Mouse (Mus musculus) MEL (cell line): Measurements from ENCODE around the gene Abca12. TPM values are rescaled to one million over a fixed set of nuclear protein-coding genes. Genes with fewer than 3 reads are reported as not detected.

Source experiments
- DNase-seq: peaks from one replicate; pipeline ENCODE4 v3.0.0; 2011; ENCODE audit warnings: low read depth, low spot score
- H3K27ac ChIP-seq: 2 replicates; pipeline ENCODE4 v1.5.1; 2012; ENCODE audit warnings: low read depth, mild to moderate bottlenecking, control low read depth, low read length, moderate library complexity; ENCODE audit not compliant: control insufficient read depth
- H3K27me3 ChIP-seq, 2 experiments: fragments of 150-350 bp in 1 of 2; sonication (generic) in 1 of 2; 2 replicates each; pipeline ENCODE4 v1.6.1; 2012; ENCODE audit warnings: low read length in 2 of 2, mild to moderate bottlenecking in 2 of 2, improper control_type of control experiment in 1 of 2, moderate library complexity in 1 of 2; ENCODE audit not compliant: insufficient read depth in 2 of 2, control insufficient read depth in 1 of 2
- H3K36me3 ChIP-seq, 2 experiments: 2 replicates each; pipeline ENCODE4 v1.6.1; 2012 to 2014; ENCODE audit warnings: low read length in 2 of 2, improper control_type of control experiment in 1 of 2, inconsistent platforms in 1 of 2, mild to moderate bottlenecking in 1 of 2; ENCODE audit not compliant: insufficient read depth in 2 of 2, control insufficient read depth in 1 of 2
- H3K4me1 ChIP-seq, 2 experiments: fragments of 150-350 bp in 1 of 2; sonication (generic) in 1 of 2; 2 replicates each; pipeline ENCODE4 v1.6.1; 2012; ENCODE audit warnings: low read length in 2 of 2, improper control_type of control experiment in 1 of 2, mild to moderate bottlenecking in 1 of 2; ENCODE audit not compliant: insufficient read depth in 2 of 2, control insufficient read depth in 1 of 2
- H3K4me3 ChIP-seq, 2 experiments: fragments of 150-350 bp in 1 of 2; sonication (generic) in 1 of 2; 2 replicates each; pipeline ENCODE4 v1.5.1; 2012; ENCODE audit warnings: low read depth in 2 of 2, low read length in 2 of 2, mild to moderate bottlenecking in 2 of 2, moderate library complexity in 2 of 2, control low read depth in 1 of 2, improper control_type of control experiment in 1 of 2; ENCODE audit not compliant: control insufficient read depth in 1 of 2, insufficient read depth in 1 of 2
- H3K79me2 ChIP-seq: 2 replicates; pipeline ENCODE4 v1.6.1; 2012; ENCODE audit warnings: mild to moderate bottlenecking, low read length, moderate library complexity; ENCODE audit not compliant: control insufficient read depth, poor library complexity, insufficient read depth
- H3K9ac ChIP-seq: 2 replicates; pipeline ENCODE4 v1.6.1; 2012; ENCODE audit warnings: low read depth, mild to moderate bottlenecking, control low read depth, low read length, moderate library complexity; ENCODE audit not compliant: control insufficient read depth, poor library complexity, severe bottlenecking
- H3K9me3 ChIP-seq: fragments of 150-350 bp; sonication (generic); replicated peaks from 2 replicates; pipeline ENCODE4 v1.6.1; 2012; ENCODE audit warnings: mild to moderate bottlenecking, low read length, improper control_type of control experiment, moderate library complexity; ENCODE audit not compliant: insufficient read depth
- BHLHE40 ChIP-seq: IDR thresholded peaks from 2 replicates; pipeline ENCODE4 v1.6.1; 2012; ENCODE audit warnings: low read depth, mild to moderate bottlenecking, inconsistent platforms, low read length, improper control_type of control experiment, borderline replicate concordance
- CTCF ChIP-seq, 3 experiments: IDR thresholded peaks in 2 of 3; conservative IDR thresholded peaks in 1 of 3; 2 replicates each; pipeline ENCODE4 v1.5.1; 2011 to 2012; ENCODE audit warnings: low read length in 3 of 3, low read depth in 2 of 3, mild to moderate bottlenecking in 2 of 3, improper control_type of control experiment in 1 of 3, inconsistent platforms in 1 of 3, mixed read lengths in 1 of 3, moderate library complexity in 1 of 3; ENCODE audit not compliant: control insufficient read depth in 1 of 3, insufficient read depth in 1 of 3, poor library complexity in 1 of 3, severe bottlenecking in 1 of 3
- E2F4 ChIP-seq: IDR thresholded peaks from 2 replicates; pipeline ENCODE4 v1.6.1; 2011; ENCODE audit warnings: low read depth, low read length, improper control_type of control experiment, borderline replicate concordance
- ETS1 ChIP-seq: IDR thresholded peaks from 2 replicates; pipeline ENCODE4 v1.6.1; 2012; ENCODE audit warnings: low read depth, mild to moderate bottlenecking, inconsistent platforms, low read length, improper control_type of control experiment, moderate library complexity
- GABPA ChIP-seq: IDR thresholded peaks from 2 replicates; pipeline ENCODE4 v1.6.1; 2012; ENCODE audit warnings: low read depth, mild to moderate bottlenecking, inconsistent platforms, low read length, improper control_type of control experiment, moderate library complexity
- HCFC1 ChIP-seq: IDR thresholded peaks from 2 replicates; pipeline ENCODE4 v1.6.1; 2012; ENCODE audit warnings: low read depth, mild to moderate bottlenecking, inconsistent platforms, low read length, improper control_type of control experiment, moderate library complexity
- JUND ChIP-seq: IDR thresholded peaks from 2 replicates; pipeline ENCODE4 v1.6.1; 2011; ENCODE audit warnings: low read depth, mild to moderate bottlenecking, improper control_type of control experiment, low read length
- MAZ ChIP-seq: IDR thresholded peaks from 2 replicates; pipeline ENCODE4 v1.6.1; 2012; ENCODE audit warnings: low read depth, mild to moderate bottlenecking, inconsistent platforms, low read length, improper control_type of control experiment
- MYB ChIP-seq: IDR thresholded peaks from 2 replicates; pipeline ENCODE4 v1.6.1; 2011; ENCODE audit warnings: mild to moderate bottlenecking, low read depth, low read length, improper control_type of control experiment
- MYC ChIP-seq: IDR thresholded peaks from 2 replicates; pipeline ENCODE4 v1.6.1; 2011; ENCODE audit warnings: low read depth, mild to moderate bottlenecking, low read length, improper control_type of control experiment, moderate library complexity
- NELFE ChIP-seq: IDR thresholded peaks from 2 replicates; pipeline ENCODE4 v1.6.1; 2011; ENCODE audit warnings: low read depth, low read length, improper control_type of control experiment
- POLR2AphosphoS5 ChIP-seq: IDR thresholded peaks from 2 replicates; pipeline ENCODE4 v1.6.1; 2012; ENCODE audit warnings: low read depth, borderline replicate concordance, mild to moderate bottlenecking, inconsistent platforms, low read length, moderate library complexity, mixed read lengths
- RAD21 ChIP-seq: IDR thresholded peaks from 2 replicates; pipeline ENCODE4 v1.6.1; 2011; ENCODE audit warnings: mild to moderate bottlenecking, low read depth, low read length, improper control_type of control experiment
- RCOR1 ChIP-seq: IDR thresholded peaks from 2 replicates; pipeline ENCODE4 v1.6.1; 2012; ENCODE audit warnings: low read depth, mild to moderate bottlenecking, inconsistent platforms, low read length, improper control_type of control experiment
- SMC3 ChIP-seq: IDR thresholded peaks from 2 replicates; pipeline ENCODE4 v1.6.1; 2011; ENCODE audit warnings: low read depth, low read length, improper control_type of control experiment
- TBP ChIP-seq: IDR thresholded peaks from 2 replicates; pipeline ENCODE4 v1.8.0; 2011; ENCODE audit warnings: low read depth, low read length, improper control_type of control experiment
- UBTF ChIP-seq: IDR thresholded peaks from 2 replicates; pipeline ENCODE4 v1.6.1; 2012; ENCODE audit warnings: low read depth, mild to moderate bottlenecking, inconsistent platforms, low read length, improper control_type of control experiment, moderate library complexity, borderline replicate concordance; ENCODE audit not compliant: insufficient read depth
- ZNF384 ChIP-seq: IDR thresholded peaks from 2 replicates; pipeline ENCODE4 v1.6.1; 2012; ENCODE audit warnings: low read depth, mild to moderate bottlenecking, inconsistent platforms, low read length, improper control_type of control experiment
- polyA plus RNA-seq, 2 experiments: library from polyadenylated mRNA; stranded (reverse) in 1 of 2; unstranded in 1 of 2; fragments of >175 nt in 1 of 2; fragments of >200 nt in 1 of 2; gene quantifications; 2 replicates each; pipeline versions ENCODE4 v1.2.1 to v1.2.4; 2012; ENCODE audit warnings: low replicate concordance in 2 of 2, low read depth in 1 of 2; ENCODE audit not compliant: insufficient read length in 2 of 2, insufficient read depth in 1 of 2, missing spikeins in 1 of 2
- total RNA-seq: library from RNA; depleted of rRNA; stranded (reverse); fragments of 300-350 nt; gene quantifications from 2 replicates; pipeline ENCODE4 v1.2.3, GENCODE M21; 2012

The Abca12 gene
- total and polyA plus RNA-seq, 3 experiments = not detected

- H3K27me3 ChIP-seq = no peaks in the 10 kb centered on the region; a peak in 1 of 4 replicates
- H3K4me1 ChIP-seq = no peaks in the 10 kb centered on the region
- no peaks in the 10 kb centered on the region for H3K79me2 ChIP-seq
- TF ChIP-seq SMC3 (peak; percentile 67), RCOR1 (no peak), CTCF (IDR thresholded peaks at IDR 0.05 in 2 of 3, conservative IDR thresholded peaks at IDR 0.05 in 1 of 3; ENCODE audit: control insufficient read depth in 1 of 3, insufficient read depth in 1 of 3, low read depth in 2 of 3, low read length in 3 of 3, poor library complexity in 1 of 3, severe bottlenecking in 1 of 3) (peak; percentile 58 to 77 (median 60)), RAD21 (peak; percentile 43)
- no peak overlapping the region for H3K27ac ChIP-seq
- no peak overlapping the region for H3K4me3 ChIP-seq
- no peaks in the 10 kb centered on the region for H3K9me3 ChIP-seq
- DNase-seq = peak; percentile 41
- H3K9ac ChIP-seq = no peak overlapping the region
- H3K36me3 ChIP-seq = no peaks in the 10 kb centered on the region
These were observed 125.2 kb downstream of the Abca12 start for GRCm38 (mm10) chr1:71289511-71289910.

GRCm38 (mm10) chr1:71276940-71277339 is 137.8 kb downstream of the Abca12 start:
- Histone ChIP-seq H3K4me3 (no peak overlapping the region), H3K27ac (no peak overlapping the region)
- TF ChIP-seq MAZ (no peak), HCFC1 (no peak), RAD21 (no peak), UBTF (no peak), MYB (no peak), GABPA (no peak), TBP (no peak), E2F4 (no peak), POLR2AphosphoS5 (no peak), ZNF384 (no peak), MYC (no peak), NELFE (no peak), BHLHE40 (no peak), SMC3 (no peak), ETS1 (no peak), JUND (no peak)
- TF ChIP-seq, all 39 proteins: peak for 0
- Histone ChIP-seq H3K9me3 (no peaks in the 10 kb centered on the region), H3K27me3 (no peaks in the 10 kb centered on the region), H3K36me3 (no peaks in the 10 kb centered on the region), H3K4me1 (no peaks in the 10 kb centered on the region), H3K79me2 (no peaks in the 10 kb centered on the region), H3K9ac (no peak overlapping the region)
- DNase-seq = no peak
